Mouse (Mus musculus): ENCODE results near the gene Olfr765. TPM values are rescaled to one million over a fixed set of nuclear protein-coding genes. Genes with fewer than 3 reads are reported as not detected.
A peak's percentile ranks its signal among the peaks of the same experiment; 100 is the strongest.
"Not testable (repeated sequence)": the region's sequence is repeated elsewhere in the genome, so short reads cannot be mapped to it uniquely, and the experiment has no call there.

The Olfr765 gene
- not detected in 2 replicates for total RNA-seq (2015)
- not detected in 2 replicates for total RNA-seq (2017)

- not testable (repeated sequence) for ATAC-seq (ENCODE audit: poor library complexity, severe bottlenecking)
These were observed at the start of gene Olfr765 for GRCm38 (mm10) chr10:129049898-129050297. Olfr765 (minus strand) TSS chr10:129049998.

- no peak for ATAC-seq (ENCODE audit: poor library complexity, severe bottlenecking)
These were observed 49.5 kb upstream of the Olfr765 start, which contains the start of gene Olfr768 for GRCm38 (mm10) chr10:129099275-129099674. Olfr768 (minus strand) TSS chr10:129099375.

DNA sequence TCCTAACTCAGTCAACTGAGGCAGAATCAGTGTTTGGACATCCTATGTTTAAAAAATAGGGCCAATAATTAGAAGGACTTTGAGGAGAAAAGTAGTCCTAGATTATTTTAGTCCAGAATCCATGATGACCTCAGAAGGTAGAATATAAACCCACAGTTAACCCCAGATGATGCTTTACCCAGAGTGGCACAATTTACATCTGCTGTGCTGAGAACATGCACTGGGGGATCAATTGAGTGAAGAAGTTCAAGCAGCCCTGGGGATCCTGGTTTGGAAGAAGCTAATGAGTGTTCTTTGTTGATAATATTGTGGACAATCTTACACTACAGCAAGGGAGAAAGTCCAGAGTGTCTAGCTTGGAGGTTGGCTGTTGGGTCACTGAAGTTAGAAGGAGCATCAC lies 33.0 kb upstream of the Olfr765 start, which contains the start of gene Olfr767:
Gene Olfr767 (minus strand): TSS at position 101 of the 400 bp plus-strand sequence.
- ATAC-seq (ENCODE audit: poor library complexity, severe bottlenecking): not testable (repeated sequence)

GRCm38 (mm10) chr10:129068877-129069276 lies 19.1 kb upstream of the Olfr765 start, which contains the start of gene Olfr766-ps1:
Olfr766-ps1 (minus strand) TSS chr10:129068977.
- ATAC-seq (ENCODE audit: poor library complexity, severe bottlenecking): no peak

DNA sequence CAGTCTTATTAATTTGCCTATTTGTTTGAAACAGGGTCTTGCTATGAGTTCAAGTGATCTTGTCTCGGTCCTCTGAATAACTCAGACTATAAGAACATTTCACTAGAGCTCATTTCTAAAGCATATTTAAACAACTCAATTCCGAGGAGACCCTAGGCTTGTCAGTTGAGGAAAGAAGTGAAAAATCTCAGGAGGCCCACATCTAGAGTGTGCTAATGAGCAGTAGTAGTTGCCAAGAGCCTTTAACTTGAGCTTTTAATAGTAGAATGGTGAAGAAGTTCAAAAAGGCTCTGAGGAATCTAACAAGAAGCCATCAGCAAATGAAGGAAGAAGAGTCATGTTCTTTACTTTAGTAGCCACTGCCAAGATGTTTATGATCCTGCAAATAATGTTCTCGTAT lies 10.0 kb downstream of the Olfr765 start, which contains the start of gene Olfr764-ps1:
Gene Olfr764-ps1 (minus strand): TSS at position 101 of the 400 bp plus-strand sequence.
- ATAC-seq (ENCODE audit: poor library complexity, severe bottlenecking): no peak

DNA sequence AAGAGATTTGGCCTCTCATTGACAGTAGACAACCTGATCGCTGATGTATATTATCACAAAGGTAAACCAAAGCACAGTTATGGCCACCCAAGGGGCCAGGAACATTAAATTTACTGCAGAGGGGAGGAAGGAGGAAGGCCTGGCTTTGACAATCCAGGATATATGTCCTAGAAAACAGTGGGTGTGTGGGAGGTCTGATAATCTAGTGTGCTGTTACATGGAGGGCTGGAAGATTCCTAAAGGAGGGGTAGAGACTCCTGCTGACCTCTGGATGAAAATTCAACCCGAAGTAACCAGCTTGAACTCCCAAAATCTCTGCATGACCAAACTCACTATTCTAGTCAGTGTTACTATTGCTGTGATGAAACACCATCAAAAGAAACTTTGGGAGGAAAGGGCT lies 21.5 kb downstream of the Olfr765 start:
- no peak for ATAC-seq (ENCODE audit: poor library complexity, severe bottlenecking)

DNA sequence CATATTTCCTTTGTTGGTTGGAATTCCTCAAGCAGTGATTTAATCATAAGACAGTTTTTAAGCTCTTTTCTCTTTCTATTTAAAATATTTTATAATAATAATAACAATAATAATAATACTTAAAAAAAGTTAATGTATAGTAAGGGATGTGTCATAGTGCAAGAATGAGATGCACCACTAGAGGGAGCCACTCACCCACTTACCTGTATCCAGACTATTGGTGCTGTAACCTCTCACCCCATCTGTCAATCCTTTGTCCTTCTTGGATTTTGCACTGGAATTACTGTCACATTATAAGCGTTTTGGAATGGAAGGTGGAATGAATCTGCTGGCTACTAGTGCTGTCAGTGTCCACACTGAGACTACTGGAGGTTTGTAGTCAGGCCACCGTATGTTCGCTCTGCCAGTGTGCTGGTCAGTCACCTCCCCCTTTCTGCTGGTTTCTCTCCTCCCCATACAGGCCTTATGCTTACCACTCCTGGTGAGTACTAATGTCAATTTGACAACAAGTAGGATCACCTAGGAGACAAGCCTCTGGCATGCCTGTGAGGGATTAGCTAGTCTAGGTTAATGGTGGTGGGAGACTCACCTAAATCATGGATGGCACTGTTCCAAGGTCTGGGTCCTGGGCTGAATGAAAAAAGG lies 23.7 kb downstream of the Olfr765 start:
- peak; percentile 68 for ATAC-seq (ENCODE audit: poor library complexity, severe bottlenecking)

DNA sequence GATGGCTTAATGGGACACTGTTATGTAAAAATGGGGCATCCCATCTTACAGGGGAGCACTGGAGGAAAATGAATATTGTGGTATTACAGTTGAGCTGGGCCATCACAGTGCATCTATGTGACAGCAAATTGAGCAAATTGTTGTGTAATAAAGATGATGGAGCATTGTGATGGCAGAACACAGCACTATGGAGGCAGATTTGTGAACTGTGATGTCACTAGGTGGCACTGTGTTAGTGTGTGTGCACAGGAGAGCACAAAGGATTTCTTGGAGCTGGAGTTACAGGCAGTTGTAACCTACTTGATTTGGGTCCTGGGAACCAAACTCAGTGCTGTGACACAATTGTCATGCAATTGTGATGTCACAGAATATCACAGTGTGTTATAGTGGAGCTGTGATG lies 26.5 kb downstream of the Olfr765 start:
- no peak for ATAC-seq (ENCODE audit: poor library complexity, severe bottlenecking)

GRCm38 (mm10) chr10:129014477-129014876 lies 35.3 kb downstream of the Olfr765 start:
- ATAC-seq (ENCODE audit: poor library complexity, severe bottlenecking): no peak

DNA sequence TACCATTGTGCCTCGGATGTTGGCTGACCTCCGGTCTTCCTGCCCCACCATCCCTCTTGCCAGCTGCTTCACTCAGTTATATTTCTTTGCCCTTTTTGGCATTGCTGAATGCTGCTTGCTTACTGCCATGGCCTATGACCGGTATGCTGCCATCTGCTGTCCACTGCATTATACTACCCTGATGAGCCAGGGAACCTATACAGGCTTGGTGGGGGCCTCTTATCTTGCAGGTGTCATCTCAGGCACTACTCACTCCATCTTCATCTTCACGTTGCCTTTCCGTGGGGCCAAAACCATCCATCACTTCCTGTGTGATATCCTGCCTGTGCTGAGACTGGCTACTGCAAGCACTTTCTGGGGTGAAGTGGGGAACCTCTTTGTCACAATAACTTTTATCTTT lies 38.3 kb downstream of the Olfr765 start:
- peak; percentile 66 for ATAC-seq (ENCODE audit: poor library complexity, severe bottlenecking)

GRCm38 (mm10) chr10:129010288-129010841 lies 39.4 kb downstream of the Olfr765 start, which contains the start of gene Olfr763:
Olfr763 (plus strand) TSS chr10:129010791.
- no peak for ATAC-seq (ENCODE audit: poor library complexity, severe bottlenecking)

DNA sequence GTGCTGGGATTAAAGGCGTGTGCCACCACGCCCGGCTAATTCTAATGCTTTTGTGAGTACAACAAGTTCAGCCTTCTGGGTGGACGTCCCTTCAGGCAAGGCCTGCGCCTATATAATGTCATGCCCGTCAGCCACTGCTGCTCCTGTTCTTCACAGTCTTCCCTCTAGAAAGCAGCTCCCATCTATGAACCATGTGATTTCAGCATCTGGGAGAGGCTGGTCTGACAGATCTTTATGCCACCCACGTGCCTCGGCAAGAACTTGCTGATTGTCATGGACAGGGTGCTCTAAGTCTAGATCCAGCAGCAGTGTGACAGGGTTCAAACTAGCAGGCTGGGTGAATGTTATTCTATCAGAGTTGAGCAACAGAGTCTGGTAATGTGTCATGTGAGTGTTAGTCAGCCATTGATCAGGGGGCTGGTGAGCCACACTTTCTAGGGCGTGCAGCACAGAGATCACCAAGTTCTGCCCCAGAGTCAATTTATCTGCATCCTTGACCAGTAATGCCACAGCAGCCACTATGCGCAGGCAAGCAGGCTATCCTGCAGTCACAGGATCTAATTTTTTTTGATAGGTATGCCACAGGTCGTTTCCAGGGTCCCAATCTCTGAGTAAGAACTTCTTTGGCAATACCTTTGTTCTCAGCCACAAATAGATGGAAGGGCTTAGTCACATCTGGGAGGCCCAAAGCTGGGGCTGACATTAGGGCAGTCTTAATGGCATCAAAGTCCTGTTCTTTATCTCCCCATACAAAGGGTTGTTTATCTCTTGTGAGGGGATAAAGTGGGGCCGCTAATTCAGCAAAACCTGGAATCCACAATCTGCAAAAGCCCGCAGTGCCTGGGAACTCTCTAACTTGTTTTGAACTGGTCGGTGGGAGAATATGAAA lies 45.5 kb downstream of the Olfr765 start:
- no peak for ATAC-seq (ENCODE audit: poor library complexity, severe bottlenecking)

DNA sequence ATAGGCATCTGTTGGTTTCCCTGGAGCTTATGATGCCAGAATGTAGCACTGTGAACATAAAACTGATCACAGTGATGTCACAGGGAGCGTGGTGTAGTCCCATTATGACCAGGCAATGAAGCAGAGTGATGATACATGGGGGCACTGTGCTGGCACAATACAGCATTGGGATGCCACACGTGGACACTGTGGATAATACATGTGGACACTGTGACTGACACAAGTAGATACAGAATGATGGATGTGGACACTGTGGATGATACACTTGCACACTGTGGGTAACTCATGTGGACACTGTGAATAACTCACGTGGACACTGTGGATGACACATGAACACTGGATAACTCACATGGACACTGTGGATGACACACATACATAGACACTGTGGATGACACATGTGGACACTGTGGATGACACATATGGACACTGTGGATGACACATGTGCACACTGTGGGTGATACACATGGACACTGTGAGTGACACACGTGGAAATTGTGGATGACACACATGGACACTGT lies 53.2 kb downstream of the Olfr765 start:
- ATAC-seq (ENCODE audit: poor library complexity, severe bottlenecking): no peak

DNA sequence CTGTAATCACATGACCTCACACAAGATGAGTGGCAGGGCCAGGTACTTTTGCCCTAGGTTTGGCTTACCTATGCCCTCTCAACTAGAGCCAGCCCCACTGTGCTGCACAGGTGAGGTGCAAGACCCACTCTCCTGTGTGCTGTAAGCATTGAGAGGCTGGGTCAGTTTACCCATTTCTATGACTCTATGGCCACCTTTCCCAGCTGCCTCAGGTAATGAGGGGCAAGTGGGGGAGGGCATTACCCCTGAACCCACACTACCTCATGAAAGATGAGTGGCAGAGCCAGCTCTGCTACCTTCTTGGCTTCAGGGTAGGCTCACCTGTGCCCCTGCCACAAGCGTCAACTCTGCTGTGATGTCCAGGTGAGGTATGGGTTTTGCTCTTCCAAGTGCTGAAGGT lies 54.0 kb downstream of the Olfr765 start:
- no peak for ATAC-seq (ENCODE audit: poor library complexity, severe bottlenecking)

Other genes starting within 250 kb of the Olfr765 start
- gene Dnajc14, start 245.9 kb downstream of the Olfr765 start, total RNA-seq (2015): 29.1 and 35.9 TPM in 2 replicates
- gene Dnajc14, start 245.9 kb downstream of the Olfr765 start, total RNA-seq (2017): 58.3 and 61.3 TPM in 2 replicates
- gene Tmem198b, start 245.6 kb downstream of the Olfr765 start, total RNA-seq (2015): 4.5 and 6.5 TPM in 2 replicates
- 3.9 and 4.0 TPM in 2 replicates for gene Tmem198b, start 245.6 kb downstream of the Olfr765 start, total RNA-seq (2017)
- 173 and 182 TPM in 2 replicates for gene Sarnp, start 232.7 kb downstream of the Olfr765 start, total RNA-seq (2015)
- 209 and 234 TPM in 2 replicates for gene Sarnp, start 232.7 kb downstream of the Olfr765 start, total RNA-seq (2017)
- gene Ormdl2, start 228.4 kb downstream of the Olfr765 start, total RNA-seq (2015): 49.5 and 65.2 TPM in 2 replicates
- 67.1 and 72.3 TPM in 2 replicates for gene Ormdl2, start 228.4 kb downstream of the Olfr765 start, total RNA-seq (2017)
- gene Gdf11, start 158.3 kb downstream of the Olfr765 start, total RNA-seq (2015): 0.07 and 0.18 TPM in 2 replicates
- gene Gdf11, start 158.3 kb downstream of the Olfr765 start, total RNA-seq (2017): 0.18 and 0.28 TPM in 2 replicates
- 60.5 and 76.0 TPM in 2 replicates for gene Cd63, start 149.0 kb downstream of the Olfr765 start, total RNA-seq (2015)
- gene Cd63, start 149.0 kb downstream of the Olfr765 start, total RNA-seq (2017): 46.8 and 47.1 TPM in 2 replicates
- 3.4 and 6.0 TPM in 2 replicates for gene Rdh5, start 127.1 kb downstream of the Olfr765 start, total RNA-seq (2015)
- 0.94 and 3.6 TPM in 2 replicates for gene Rdh5, start 127.1 kb downstream of the Olfr765 start, total RNA-seq (2017)
- 190 and 212 TPM in 2 replicates for gene Bloc1s1, start 126.0 kb downstream of the Olfr765 start, total RNA-seq (2015)
- gene Bloc1s1, start 126.0 kb downstream of the Olfr765 start, total RNA-seq (2017): 135 and 165 TPM in 2 replicates
- gene Itga7, start 116.2 kb downstream of the Olfr765 start, total RNA-seq (2015): not detected in 2 replicates
- not detected in 2 replicates for gene Itga7, start 116.2 kb downstream of the Olfr765 start, total RNA-seq (2017)
- gene Mettl7b, start 89.0 kb downstream of the Olfr765 start, total RNA-seq (2015): not detected in 2 replicates
- gene Mettl7b, start 89.0 kb downstream of the Olfr765 start, total RNA-seq (2017): not detected in 2 replicates
- not detected in 2 replicates for gene Olfr9, start 60.6 kb downstream of the Olfr765 start, total RNA-seq (2015)
- not detected in 2 replicates for gene Olfr9, start 60.6 kb downstream of the Olfr765 start, total RNA-seq (2017)
- not detected in 2 replicates for gene Olfr763, start 39.2 kb downstream of the Olfr765 start, total RNA-seq (2015)
- not detected in 2 replicates for gene Olfr763, start 39.2 kb downstream of the Olfr765 start, total RNA-seq (2017)
- not detected in 2 replicates for gene Olfr764-ps1, start 10.1 kb downstream of the Olfr765 start, total RNA-seq (2015)
- not detected in 2 replicates for gene Olfr764-ps1, start 10.1 kb downstream of the Olfr765 start, total RNA-seq (2017)
- gene Olfr766-ps1, start 19.0 kb upstream of the Olfr765 start, total RNA-seq (2015): not detected in 2 replicates
- not detected in 2 replicates for gene Olfr766-ps1, start 19.0 kb upstream of the Olfr765 start, total RNA-seq (2017)
- not detected in 2 replicates for gene Olfr767, start 32.9 kb upstream of the Olfr765 start, total RNA-seq (2015)
- gene Olfr767, start 32.9 kb upstream of the Olfr765 start, total RNA-seq (2017): not detected in 2 replicates
- gene Olfr768, start 49.4 kb upstream of the Olfr765 start, total RNA-seq (2015): not detected in 2 replicates
- not detected in 2 replicates for gene Olfr768, start 49.4 kb upstream of the Olfr765 start, total RNA-seq (2017)
- not detected in 2 replicates for gene Olfr769, start 67.9 kb upstream of the Olfr765 start, total RNA-seq (2015)
- gene Olfr769, start 67.9 kb upstream of the Olfr765 start, total RNA-seq (2017): not detected in 2 replicates
- not detected in 2 replicates for gene Olfr770, start 89.0 kb upstream of the Olfr765 start, total RNA-seq (2015)
- gene Olfr770, start 89.0 kb upstream of the Olfr765 start, total RNA-seq (2017): not detected in 2 replicates
- gene Olfr771, start 114.8 kb upstream of the Olfr765 start, total RNA-seq (2015): not detected in 2 replicates
- not detected in 2 replicates for gene Olfr771, start 114.8 kb upstream of the Olfr765 start, total RNA-seq (2017)
- not detected in 2 replicates for gene Olfr772, start 127.9 kb upstream of the Olfr765 start, total RNA-seq (2015)
- gene Olfr772, start 127.9 kb upstream of the Olfr765 start, total RNA-seq (2017): not detected in 2 replicates
- not detected in 2 replicates for gene Olfr773, start 137.4 kb upstream of the Olfr765 start, total RNA-seq (2015)
- gene Olfr773, start 137.4 kb upstream of the Olfr765 start, total RNA-seq (2017): not detected in 2 replicates
- not detected in 2 replicates for gene Olfr774, start 186.2 kb upstream of the Olfr765 start, total RNA-seq (2015)
- gene Olfr774, start 186.2 kb upstream of the Olfr765 start, total RNA-seq (2017): not detected in 2 replicates
- not detected in 2 replicates for gene Olfr775, start 198.4 kb upstream of the Olfr765 start, total RNA-seq (2015)
- gene Olfr775, start 198.4 kb upstream of the Olfr765 start, total RNA-seq (2017): not detected in 2 replicates
- gene Olfr776, start 209.1 kb upstream of the Olfr765 start, total RNA-seq (2015): not detected in 2 replicates
- not detected in 2 replicates for gene Olfr776, start 209.1 kb upstream of the Olfr765 start, total RNA-seq (2017)
- gene Olfr777, start 221.5 kb upstream of the Olfr765 start, total RNA-seq (2015): not detected in 2 replicates
- gene Olfr777, start 221.5 kb upstream of the Olfr765 start, total RNA-seq (2017): not detected in 2 replicates